Mouse (Mus musculus) lung, embryonic 15.5 days (tissue): ENCODE data around the gene Mpig6b. TPM values are rescaled to one million over a fixed set of nuclear protein-coding genes. Genes with fewer than 3 reads are reported as not detected.
"Not testable (repeated sequence)": the region's sequence is repeated elsewhere in the genome, so short reads cannot be mapped to it uniquely, and the experiment has no call there.

Experiments
- ATAC-seq: fragments of 200-750 bp; cut with Nextera tagmentation; 2 replicates; pipeline ENCODE4 v1.8.0; 2017; ENCODE audit warnings: moderate number of reproducible peaks, borderline replicate concordance; ENCODE audit not compliant: low FRiP score, low TSS enrichment; ENCODE audit errors: extremely low read depth
- H3K27ac ChIP-seq: fragments of 300-500 bp; sonication (generic); 2 replicates; pipeline ENCODE4 v1.5.1; 2015; ENCODE audit warnings: moderate library complexity, mild to moderate bottlenecking, inconsistent platforms
- H3K27me3 ChIP-seq: fragments of 300-500 bp; sonication (generic); 2 replicates; pipeline ENCODE4 v1.6.1; 2015; ENCODE audit warnings: inconsistent platforms
- H3K36me3 ChIP-seq: fragments of 300-500 bp; sonication (generic); 2 replicates; pipeline ENCODE4 v1.6.1; 2015; ENCODE audit warnings: inconsistent platforms
- H3K4me1 ChIP-seq: fragments of 300-500 bp; sonication (generic); 2 replicates; pipeline ENCODE4 v1.6.1; 2015; ENCODE audit warnings: inconsistent platforms
- H3K4me2 ChIP-seq: fragments of 300-500 bp; sonication (generic); 2 replicates; pipeline ENCODE4 v1.6.1; 2015; ENCODE audit warnings: inconsistent platforms, mild to moderate bottlenecking, moderate library complexity
- H3K4me3 ChIP-seq: fragments of 300-500 bp; sonication (generic); 2 replicates; pipeline ENCODE4 v1.5.1; 2015; ENCODE audit warnings: mild to moderate bottlenecking, inconsistent platforms
- H3K9ac ChIP-seq: fragments of 300-500 bp; sonication (generic); 2 replicates; pipeline ENCODE4 v1.6.1; 2015; ENCODE audit warnings: inconsistent platforms
- H3K9me3 ChIP-seq: fragments of 300-500 bp; sonication (generic); 2 replicates; pipeline ENCODE4 v1.6.1; 2016; ENCODE audit warnings: inconsistent platforms
- whole genome bisulfite sequencing: fragments of 180-500 bp; shearing (Covaris S2); methylation state at CpG from one replicate; pipeline ENCODE4 v1.1.7; 2015; 5-methylcytosine and 5-hydroxymethylcytosine counted together
- polyA plus RNA-seq: library from polyadenylated mRNA; unstranded; fragments of >200 nt; fragmentation: Nextera tagmentation; extraction: Ambion mirVana; gene quantifications from 2 replicates; pipeline ENCODE4 v1.2.1, GENCODE M21; 2015

Mpig6b gene
- polyA plus RNA-seq, 1 experiment from 2014 or later = 0.93 TPM

DNA sequence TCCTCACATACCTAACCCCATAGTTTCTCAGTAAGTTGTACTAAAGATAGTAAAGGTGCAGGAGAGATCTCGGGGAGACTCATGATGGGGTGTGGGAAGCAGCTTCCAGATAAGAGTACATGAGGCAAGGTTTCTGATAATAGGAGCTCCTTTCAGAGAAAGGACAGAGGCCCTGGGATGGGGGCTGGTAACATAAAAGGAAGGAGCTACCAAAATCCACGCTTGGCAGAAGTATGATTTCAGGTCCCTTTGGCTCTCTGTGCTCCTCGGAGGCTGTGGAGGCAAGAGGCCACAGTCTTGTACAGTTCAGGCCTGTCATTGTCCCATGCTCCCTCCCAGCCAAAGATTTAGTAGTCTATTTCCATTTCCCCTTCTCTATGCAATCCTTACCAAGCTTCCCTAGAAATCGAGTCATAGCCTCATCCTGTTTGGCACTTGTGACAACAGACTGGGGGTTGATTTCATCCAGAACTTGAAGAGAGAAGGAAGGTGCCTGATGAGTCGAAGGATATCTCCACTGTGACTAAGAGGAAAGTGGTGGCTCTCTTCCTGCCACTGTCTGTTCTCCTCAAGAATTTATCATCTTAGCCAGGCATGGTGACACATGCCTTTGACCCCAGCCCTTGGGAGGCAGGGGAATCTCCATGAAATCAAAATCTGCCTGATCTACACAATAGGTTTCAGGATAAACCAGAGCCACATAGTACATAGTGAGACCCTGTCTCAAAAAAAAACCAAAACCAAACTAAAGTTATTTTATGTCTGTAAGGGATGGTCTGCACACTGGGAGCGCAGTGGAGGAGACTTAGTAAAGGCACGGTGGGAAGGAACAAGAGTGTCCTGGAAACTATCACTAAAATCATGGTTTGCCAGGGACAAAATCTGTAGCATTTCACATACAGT lies 20.8 kb downstream of the Mpig6b start:
- Histone ChIP-seq H3K27ac (peak overlapping the region; percentile 89), H3K9me3 (no peaks in the 10 kb centered on the region), H3K27me3 (no peaks in the 10 kb centered on the region), H3K4me3 (peak overlapping the region; percentile 46), H3K4me1 (peaks cover 50% of the 10 kb centered on the region), H3K4me2 (peak overlapping the region; percentile 84), H3K9ac (peak overlapping the region; percentile 68), H3K36me3 (no peaks in the 10 kb centered on the region)
- WGBS = 70% methylated on average over 7 of the region's 7 CpGs
- no peak for ATAC-seq

DNA sequence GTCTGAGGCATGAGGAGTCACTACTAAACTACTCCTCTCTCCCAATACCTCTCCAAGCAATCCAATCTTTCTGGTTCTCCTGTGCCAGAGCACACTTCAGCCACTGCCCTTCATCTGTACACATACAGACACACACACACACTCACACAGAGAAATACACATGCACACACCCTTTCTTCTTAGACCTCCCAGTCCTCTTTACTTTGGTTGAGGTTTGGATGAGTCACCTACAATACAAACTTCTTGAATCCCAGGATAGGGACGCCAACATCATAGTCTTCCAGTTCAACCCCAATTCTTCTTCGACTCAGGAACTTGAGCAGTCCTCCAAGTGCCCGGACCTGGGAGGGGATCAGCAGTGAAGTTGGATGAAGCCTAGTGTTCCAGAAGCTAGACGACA lies 22.2 kb downstream of the Mpig6b start:
- WGBS = 71% methylated on average over 4 of the region's 4 CpGs
- peak overlapping the region; percentile 4; the same call in 1 of the 2 replicates for H3K27ac ChIP-seq
- H3K9me3 ChIP-seq = no peaks in the 10 kb centered on the region
- H3K27me3 ChIP-seq = no peaks in the 10 kb centered on the region
- H3K36me3 ChIP-seq = no peaks in the 10 kb centered on the region
- H3K4me3 ChIP-seq = no peak overlapping the region
- no peak for ATAC-seq
- H3K4me1 ChIP-seq = peaks cover 37% of the 10 kb centered on the region
- no peak overlapping the region for H3K9ac ChIP-seq
- H3K4me2 ChIP-seq = no peak overlapping the region

DNA sequence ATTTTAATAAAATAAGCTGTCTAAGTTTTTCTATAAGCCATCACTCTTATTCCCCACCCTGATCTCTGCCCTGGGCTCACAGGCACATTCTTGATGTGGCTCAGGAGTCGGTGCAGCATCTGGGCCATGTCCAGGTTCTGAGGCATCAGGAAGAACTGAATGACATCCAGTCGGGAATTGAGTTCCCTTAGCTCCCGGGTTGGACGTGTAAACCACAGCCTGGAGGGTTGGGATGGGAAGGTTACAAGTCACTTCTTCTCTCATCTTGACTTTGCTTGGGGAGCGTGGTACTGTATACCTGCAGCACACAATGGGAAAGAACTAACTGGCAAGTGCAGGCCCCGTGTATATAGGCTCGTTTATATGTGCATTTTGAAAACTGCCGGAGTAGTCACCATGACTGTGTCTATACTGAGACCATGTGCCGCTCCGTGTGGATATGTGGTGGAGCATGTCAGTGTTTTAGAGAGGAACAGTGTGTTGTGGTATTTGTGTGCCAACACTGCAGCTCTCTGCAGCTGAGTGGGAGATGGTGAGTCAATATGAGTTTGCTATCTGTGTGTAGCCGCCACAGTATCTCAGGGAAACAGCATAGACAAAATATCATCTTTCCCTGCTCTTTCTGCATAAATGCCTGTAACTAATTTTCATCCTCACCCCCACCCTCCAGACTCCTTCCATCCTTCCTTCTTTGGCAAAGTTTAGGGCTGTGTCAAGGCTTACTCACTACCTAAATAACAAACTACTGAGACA lies 26.7 kb downstream of the Mpig6b start:
- no peak overlapping the region for H3K27ac ChIP-seq
- H3K4me3 ChIP-seq = no peak overlapping the region
- no peaks in the 10 kb centered on the region for H3K27me3 ChIP-seq
- H3K4me1 ChIP-seq = peaks cover 5% of the 10 kb centered on the region; the same call in 1 of the 2 replicates
- WGBS = 75% methylated on average over 11 of the region's 11 CpGs
- H3K4me2 ChIP-seq = no peak overlapping the region
- ATAC-seq = no peak
- H3K9ac ChIP-seq = no peak overlapping the region
- H3K9me3 ChIP-seq = no peaks in the 10 kb centered on the region
- H3K36me3 ChIP-seq = no peaks in the 10 kb centered on the region

DNA sequence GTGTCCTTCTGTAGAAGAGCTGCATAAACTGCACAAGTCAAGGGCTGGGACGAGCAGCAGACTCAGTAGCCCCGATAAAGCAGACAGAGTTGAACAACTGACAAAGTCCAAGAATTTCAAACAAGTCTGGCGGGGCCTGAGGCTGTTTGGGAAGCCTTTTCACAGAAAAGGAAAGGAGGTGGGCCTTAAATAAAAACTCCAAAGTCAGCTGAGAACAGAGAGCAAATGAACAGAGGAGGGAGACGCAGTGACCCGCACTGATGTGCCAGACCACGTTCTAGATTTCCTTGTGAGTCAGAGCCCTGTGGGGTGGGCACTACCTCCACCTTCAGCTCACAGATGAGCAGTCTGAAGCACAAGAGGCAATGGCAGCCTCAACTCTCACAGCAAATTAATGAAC lies 31.1 kb downstream of the Mpig6b start:
- H3K4me2 ChIP-seq = no peak overlapping the region
- H3K9me3 ChIP-seq = no peaks in the 10 kb centered on the region
- no peak overlapping the region for H3K4me3 ChIP-seq
- no peaks in the 10 kb centered on the region for H3K36me3 ChIP-seq
- no peaks in the 10 kb centered on the region for H3K27me3 ChIP-seq
- no peak for ATAC-seq
- H3K27ac ChIP-seq = no peak overlapping the region
- no peak overlapping the region for H3K9ac ChIP-seq
- WGBS = 64% methylated on average over 6 of the region's 6 CpGs
- H3K4me1 ChIP-seq = peaks cover 1% of the 10 kb centered on the region; the same call in 1 of the 2 replicates

DNA sequence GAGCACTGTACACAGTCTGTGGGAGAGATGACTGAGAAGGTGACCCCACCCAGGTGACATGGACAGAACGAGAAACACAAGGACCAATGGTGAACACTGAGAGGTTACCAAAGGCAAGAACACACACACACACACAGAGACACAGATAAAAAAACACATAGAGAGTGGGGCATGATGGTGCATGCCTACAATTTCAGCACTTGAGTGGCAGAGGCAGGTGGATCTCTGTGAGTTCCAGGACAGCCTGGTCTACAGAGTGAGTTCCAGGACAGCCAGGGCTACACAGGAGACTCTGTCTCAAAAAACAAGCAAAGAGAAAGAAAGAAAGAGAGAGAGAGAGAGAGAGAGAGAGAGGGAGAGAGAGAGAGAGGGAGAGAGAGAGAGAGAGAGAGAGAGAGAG lies 32.3 kb downstream of the Mpig6b start:
- H3K27ac ChIP-seq, H3K27me3 ChIP-seq, H3K4me3 ChIP-seq, H3K4me1 ChIP-seq, H3K36me3 ChIP-seq, ATAC-seq, H3K9ac ChIP-seq, H3K4me2 ChIP-seq, H3K9me3 ChIP-seq: not testable (repeated sequence)
- WGBS = 61% methylated on average over 1 of the region's 1 CpGs

DNA sequence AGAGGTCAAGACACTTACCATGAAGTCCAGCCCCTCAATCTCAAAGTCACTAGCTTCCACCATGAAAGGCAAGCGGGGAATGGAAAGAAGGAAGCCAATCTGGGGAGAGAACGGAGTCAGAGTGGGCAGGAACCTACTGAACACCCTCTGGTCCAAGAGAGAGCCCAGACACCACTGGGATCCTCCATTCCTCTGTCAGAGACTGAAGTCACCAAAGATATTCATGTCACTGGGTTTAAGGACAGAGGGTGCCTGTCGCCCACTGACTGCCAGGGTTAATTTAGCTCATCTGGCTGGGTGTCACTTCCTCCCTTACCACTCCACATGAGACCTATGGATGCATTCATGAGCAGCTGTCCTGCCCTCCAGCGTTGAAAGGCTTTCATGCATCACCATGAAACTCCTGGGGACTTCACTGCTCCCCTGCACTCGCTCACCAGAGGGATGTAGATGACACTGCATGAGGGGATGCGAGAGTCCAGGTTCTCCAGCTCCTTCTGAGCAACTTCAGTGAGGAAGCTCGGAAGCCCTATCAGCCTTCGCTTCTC lies 33.6 kb downstream of the Mpig6b start:
- H3K9me3 ChIP-seq = no peaks in the 10 kb centered on the region
- 66% methylated on average over 8 of the region's 8 CpGs for WGBS
- no peak for ATAC-seq

DNA sequence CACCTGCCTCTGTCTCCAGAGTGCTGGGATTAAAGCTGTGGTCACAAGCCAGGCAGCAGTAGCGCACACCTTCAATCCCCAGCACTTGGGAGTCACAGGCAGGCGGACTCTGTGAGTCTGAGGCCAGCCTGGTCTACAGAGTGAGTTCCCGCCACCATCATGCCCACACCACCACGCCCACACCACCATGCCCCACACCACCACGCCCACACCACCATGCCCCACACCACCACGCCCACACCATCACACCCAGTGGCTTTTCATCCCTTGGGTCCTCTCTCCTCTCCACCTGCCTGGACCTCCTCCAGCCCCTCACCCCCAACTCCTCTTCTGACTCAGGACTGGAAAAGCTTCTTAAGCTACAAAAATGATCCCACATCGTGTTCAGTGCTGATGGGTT lies 34.1 kb downstream of the Mpig6b start:
- no peaks in the 10 kb centered on the region for H3K36me3 ChIP-seq
- WGBS = 77% methylated on average over 7 of the region's 7 CpGs
- peaks cover 11% of the 10 kb centered on the region for H3K4me1 ChIP-seq
- H3K27me3 ChIP-seq = no peaks in the 10 kb centered on the region
- H3K27ac ChIP-seq = no peak overlapping the region
- H3K9ac ChIP-seq = no peak overlapping the region
- H3K4me3 ChIP-seq = no peak overlapping the region
- H3K4me2 ChIP-seq = no peak overlapping the region
- no peak for ATAC-seq
- H3K9me3 ChIP-seq = no peaks in the 10 kb centered on the region

More for the DNA sequence above, 33.6 kb downstream of the Mpig6b start:
- H3K4me3 ChIP-seq = no peak overlapping the region
- no peak overlapping the region for H3K9ac ChIP-seq
- no peaks in the 10 kb centered on the region for H3K36me3 ChIP-seq
- no peak overlapping the region for H3K4me2 ChIP-seq
- no peak overlapping the region for H3K27ac ChIP-seq
- H3K4me1 ChIP-seq = peaks cover 8% of the 10 kb centered on the region
- no peaks in the 10 kb centered on the region for H3K27me3 ChIP-seq

DNA sequence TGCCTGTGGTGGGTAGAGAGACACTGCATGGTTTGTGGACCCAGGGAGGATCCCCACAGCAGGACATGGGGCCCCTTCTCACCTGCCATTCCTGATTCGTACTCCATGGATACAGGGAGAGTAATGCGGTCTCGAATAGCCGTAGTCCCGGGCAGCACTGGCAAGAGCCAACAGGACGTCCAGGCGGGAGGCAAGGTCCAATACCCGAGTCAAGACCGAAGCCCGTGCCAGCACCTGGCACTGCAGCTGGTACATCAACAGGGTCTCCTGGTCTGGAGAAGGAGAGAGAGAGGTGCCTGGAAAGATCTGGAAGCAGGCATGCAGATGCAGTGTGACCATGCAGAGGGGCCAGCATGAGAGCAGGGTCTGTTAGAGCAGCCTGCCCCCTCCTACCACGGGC lies 34.7 kb downstream of the Mpig6b start:
- no peak for ATAC-seq
- no peak overlapping the region for H3K9ac ChIP-seq
- H3K27me3 ChIP-seq = no peaks in the 10 kb centered on the region
- H3K27ac ChIP-seq = no peak overlapping the region
- peaks cover 16% of the 10 kb centered on the region for H3K4me1 ChIP-seq
- H3K36me3 ChIP-seq = no peaks in the 10 kb centered on the region
- H3K9me3 ChIP-seq = no peaks in the 10 kb centered on the region
- H3K4me2 ChIP-seq = no peak overlapping the region
- 87% methylated on average over 11 of the region's 11 CpGs for WGBS
- no peak overlapping the region for H3K4me3 ChIP-seq

DNA sequence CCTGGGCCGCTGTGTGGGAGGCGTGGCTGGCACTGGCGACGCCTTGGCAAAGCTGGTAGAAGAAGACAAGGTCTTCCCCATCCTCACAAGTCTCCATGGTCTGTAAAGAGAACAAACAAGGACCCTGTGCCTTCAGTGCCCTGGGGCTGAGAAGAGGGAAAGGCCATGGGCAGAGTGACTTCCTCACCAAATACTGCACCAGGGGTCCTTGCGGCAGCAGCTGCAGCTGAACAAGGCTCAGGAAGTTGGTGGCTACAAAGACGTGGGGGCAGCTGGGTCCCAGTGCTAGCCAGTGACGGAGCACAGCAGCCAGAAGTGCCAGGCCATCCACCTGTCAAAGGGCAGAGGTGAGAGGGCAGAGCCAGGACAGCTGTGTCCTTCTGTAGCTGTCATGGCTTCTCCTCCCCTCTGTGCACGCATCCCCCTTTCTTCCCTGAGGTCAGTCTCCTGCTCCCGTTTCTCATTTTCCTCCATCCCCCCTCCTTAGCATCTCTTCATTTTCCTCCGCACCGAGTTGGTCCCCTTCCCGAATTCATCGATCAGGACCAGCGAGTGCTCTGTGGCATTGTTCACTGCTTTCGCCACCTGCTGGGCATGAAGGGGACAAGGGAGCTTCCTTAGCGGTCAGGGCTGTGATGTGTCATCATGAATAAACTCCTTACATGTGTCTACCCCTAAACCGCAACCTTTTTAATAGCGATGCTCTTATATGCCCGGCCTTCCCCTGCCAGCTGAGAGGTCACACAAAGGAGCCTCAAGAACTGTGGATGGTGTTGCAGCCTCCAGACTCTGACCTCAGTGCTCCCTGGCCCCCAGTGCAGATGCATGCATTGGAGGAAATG lies 36.1 kb downstream of the Mpig6b start:
- H3K4me1 ChIP-seq = peaks cover 27% of the 10 kb centered on the region
- no peaks in the 10 kb centered on the region for H3K9me3 ChIP-seq
- ATAC-seq = no peak
- no peak overlapping the region for H3K4me3 ChIP-seq
- no peak overlapping the region for H3K27ac ChIP-seq
- no peak overlapping the region for H3K9ac ChIP-seq
- 38% methylated on average over 19 of the region's 19 CpGs for WGBS
- no peaks in the 10 kb centered on the region for H3K27me3 ChIP-seq
- H3K4me2 ChIP-seq = 0 out of 2 replicates have a peak overlapping the region, but pooled peaks have one; percentile 10
- H3K36me3 ChIP-seq = no peaks in the 10 kb centered on the region

DNA sequence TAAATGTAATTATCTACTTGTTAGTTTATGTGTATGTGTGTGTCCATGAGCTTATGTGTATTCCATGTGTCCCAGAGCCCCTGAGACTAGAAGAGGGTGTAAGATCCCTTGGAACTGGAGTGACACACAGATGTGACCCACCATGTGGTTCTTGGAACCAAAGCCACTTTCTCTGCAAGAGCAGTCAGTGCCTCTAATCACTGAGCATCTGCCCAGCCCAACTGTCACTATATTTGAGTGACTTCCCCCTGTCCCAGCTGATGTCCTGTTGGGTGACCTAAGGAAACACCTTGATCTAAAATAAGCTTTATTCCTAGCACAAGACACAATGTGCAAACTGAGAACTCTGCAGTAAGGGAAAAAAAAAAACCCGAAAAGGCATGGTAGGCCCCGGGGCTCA lies 37.7 kb downstream of the Mpig6b start:
- Histone ChIP-seq H3K9me3 (no peaks in the 10 kb centered on the region), H3K36me3 (no peaks in the 10 kb centered on the region), H3K9ac (no peak overlapping the region), H3K27ac (no peak overlapping the region), H3K4me1 (peaks cover 27% of the 10 kb centered on the region), H3K4me2 (no peak overlapping the region), H3K27me3 (no peaks in the 10 kb centered on the region), H3K4me3 (no peak overlapping the region)
- 75% methylated on average over 2 of the region's 2 CpGs for WGBS
- ATAC-seq = no peak
